Mouse (Mus musculus) spleen, adult 2 months (tissue): ENCODE measurements around the gene Yipf3.

Source experiments
- CTCF ChIP-seq: fragments of 200-500 bp; IDR thresholded peaks from 2 replicates; pipeline ENCODE4 v1.5.1; 2011; ENCODE audit warnings: mild to moderate bottlenecking, inconsistent platforms; ENCODE audit not compliant: insufficient read depth, insufficient read length, insufficient replicate concordance; ENCODE audit errors: extremely low read depth
- POLR2A ChIP-seq: fragments of 200-500 bp; IDR thresholded peaks from 2 replicates; pipeline ENCODE4 v1.6.1; 2011; ENCODE audit warnings: low read depth, low read length, inconsistent platforms

- no peak for TF ChIP-seq CTCF
- no peak for TF ChIP-seq POLR2A
These were observed 29.7 kb downstream of the Yipf3 start for GRCm38 (mm10) chr17:46277586-46277985.
